Mouse (Mus musculus) lung, adult 2 months (tissue): ENCODE results near the gene Cdh18.

ENCODE experiments used
- CTCF ChIP-seq: fragments of 200-500 bp; IDR thresholded peaks from 2 replicates; pipeline ENCODE4 v1.5.1; 2011; ENCODE audit warnings: mild to moderate bottlenecking, low read length, control low read depth; ENCODE audit not compliant: insufficient read depth
- POLR2A ChIP-seq: fragments of 200-500 bp; IDR thresholded peaks from 2 replicates; pipeline ENCODE4 v1.6.1; 2011; ENCODE audit warnings: low read depth, mild to moderate bottlenecking, control low read depth, low read length, borderline replicate concordance; ENCODE audit errors: extremely low read depth

DNA sequence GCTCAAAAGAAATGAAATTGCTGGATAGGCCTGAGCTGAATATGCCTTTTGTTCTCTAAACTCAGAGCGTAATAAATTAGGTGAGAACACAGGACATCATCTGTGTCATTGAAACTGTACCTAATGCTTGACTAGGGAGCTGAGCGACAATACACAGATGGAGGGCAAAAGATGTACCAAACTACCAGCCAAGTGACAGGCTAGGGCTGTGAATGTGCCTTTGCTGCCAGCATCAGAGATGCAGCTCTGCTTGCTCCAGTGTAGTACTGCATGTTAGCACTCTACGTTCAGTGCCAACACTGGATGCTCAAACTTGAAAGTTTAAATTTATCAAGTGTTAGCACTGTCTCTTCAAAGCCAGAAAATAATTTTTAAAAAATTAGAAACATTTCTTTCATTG is 168.9 kb downstream of the Cdh18 start:
- TF ChIP-seq CTCF (no peak), POLR2A (no peak)
